Mouse (Mus musculus) hindbrain, postnatal 0 days (tissue): ENCODE measurements around the gene Itga6. TPM values are rescaled to one million over a fixed set of nuclear protein-coding genes. Genes with fewer than 3 reads are reported as not detected.

Experiments used
- ATAC-seq: fragments of 200-750 bp; cut with Nextera tagmentation; 2 replicates; pipeline ENCODE4 v1.8.0; 2017; ENCODE audit warnings: mild to moderate bottlenecking, moderate TSS enrichment, moderate library complexity
- DNase-seq: peaks from one replicate; pipeline ENCODE4 v3.0.0-alpha.2; 2015; ENCODE audit warnings: low spot score
- H3K27ac ChIP-seq: fragments of 300-500 bp; sonication (generic); 2 replicates; pipeline ENCODE4 v1.5.1; 2014; ENCODE audit warnings: mild to moderate bottlenecking
- H3K27me3 ChIP-seq: fragments of 300-500 bp; sonication (generic); 2 replicates; pipeline ENCODE4 v1.6.1; 2014; ENCODE audit warnings: low read length, mixed read lengths; ENCODE audit not compliant: insufficient read depth
- H3K36me3 ChIP-seq: fragments of 300-500 bp; sonication (generic); 2 replicates; pipeline ENCODE4 v1.6.1; 2014; ENCODE audit warnings: low read length, mixed read lengths; ENCODE audit not compliant: insufficient read depth
- H3K4me1 ChIP-seq: fragments of 300-500 bp; sonication (generic); 2 replicates; pipeline ENCODE4 v1.6.1; 2014; ENCODE audit warnings: antibody characterized with exemption, low read length, mixed read lengths; ENCODE audit not compliant: insufficient read depth
- H3K4me2 ChIP-seq: fragments of 300-500 bp; sonication (generic); 2 replicates; pipeline ENCODE4 v1.6.1; 2014; ENCODE audit warnings: low read depth, mild to moderate bottlenecking, low read length, moderate library complexity, mixed read lengths
- H3K4me3 ChIP-seq: fragments of 300-500 bp; sonication (generic); 2 replicates; pipeline ENCODE4 v1.5.1; 2014; ENCODE audit warnings: low read length
- H3K9ac ChIP-seq: fragments of 300-500 bp; sonication (generic); replicated peaks from 2 replicates; pipeline ENCODE4 v1.6.1; 2014; ENCODE audit warnings: mild to moderate bottlenecking, low read length, moderate library complexity, mixed read lengths
- H3K9me3 ChIP-seq: fragments of 300-500 bp; sonication (generic); 2 replicates; pipeline ENCODE4 v1.6.1; 2016; ENCODE audit warnings: low read length, mixed read lengths
- CTCF ChIP-seq: IDR thresholded peaks from 2 replicates; pipeline ENCODE4 v1.5.1; 2016; ENCODE audit warnings: antibody characterized with exemption, control low read depth, low read depth
- WGBS: fragments of 180-500 bp; shearing (Covaris S2); extraction: QIAGEN DNeasy Blood & Tissue Kit; methylation state at CpG from one replicate; pipeline ENCODE4 v1.1.7; 2014; 5-methylcytosine and 5-hydroxymethylcytosine counted together
- polyA plus RNA-seq: library from polyadenylated mRNA; unstranded; fragments of >200 nt; fragmentation: Nextera tagmentation; extraction: Ambion mirVana; gene quantifications from 2 replicates; pipeline ENCODE4 v1.2.1, GENCODE M21; 2015
- total RNA-seq: library from RNA; depleted of rRNA; stranded (reverse); fragments of >200 nt; gene quantifications from 2 replicates; pipeline ENCODE4 v1.2.3, GENCODE M21; 2014

Itga6 gene
- total and polyA plus RNA-seq, 2 experiments from 2014 or later = 20.0 to 46.7 TPM

- ATAC-seq (no peak), DNase-seq (no peak)
- Histone ChIP-seq H3K36me3 (no peaks in the 10 kb centered on the region), H3K9ac (no peak overlapping the region), H3K4me3 (no peak overlapping the region), H3K4me2 (no peak overlapping the region), H3K4me1 (peaks cover 3% of the 10 kb centered on the region; the same call in 1 of the 2 replicates), H3K27ac (no peak overlapping the region), H3K27me3 (no peaks in the 10 kb centered on the region), H3K9me3 (no peaks in the 10 kb centered on the region)
- WGBS = 83% methylated on average over 6 of the region's 6 CpGs
- TF ChIP-seq CTCF = no peak
These were observed 55.4 kb downstream of the Itga6 start for GRCm38 (mm10) chr2:71800798-71801197.

DNA sequence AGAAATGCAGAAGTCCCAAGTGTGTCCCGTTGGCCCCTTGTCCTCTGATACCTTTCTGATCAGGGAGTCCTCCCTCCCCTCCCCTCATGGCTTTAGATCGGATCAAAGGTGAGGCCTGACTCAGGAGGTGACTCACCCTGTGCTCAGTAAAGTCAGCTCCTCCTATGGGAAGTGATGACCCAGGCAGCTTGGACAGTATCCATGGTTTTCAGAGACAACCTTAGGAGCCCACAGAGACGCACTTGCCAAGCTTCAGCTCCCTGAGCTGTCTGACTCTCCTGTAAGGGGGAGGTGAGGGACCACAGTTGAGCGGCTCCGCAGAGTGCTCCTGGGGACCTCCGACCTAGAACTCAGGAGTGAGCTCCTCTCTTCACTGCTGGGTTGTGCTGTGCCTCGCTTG is 56.3 kb downstream of the Itga6 start:
- no peak for TF ChIP-seq CTCF
- no peak overlapping the region for H3K27ac ChIP-seq
- H3K4me3 ChIP-seq = no peak overlapping the region
- H3K4me2 ChIP-seq = no peak overlapping the region
- H3K36me3 ChIP-seq = no peaks in the 10 kb centered on the region
- no peak for DNase-seq
- H3K9me3 ChIP-seq = no peaks in the 10 kb centered on the region
- H3K4me1 ChIP-seq = peaks cover 3% of the 10 kb centered on the region; the same call in 1 of the 2 replicates
- ATAC-seq = no peak
- 66% methylated on average over 7 of the region's 7 CpGs for WGBS
- no peak overlapping the region for H3K9ac ChIP-seq
- H3K27me3 ChIP-seq = no peaks in the 10 kb centered on the region

- Histone ChIP-seq H3K4me3 (no peak overlapping the region), H3K36me3 (no peaks in the 10 kb centered on the region), H3K9ac (no peak overlapping the region), H3K27ac (no peak overlapping the region), H3K9me3 (no peaks in the 10 kb centered on the region), H3K4me1 (peaks cover 3% of the 10 kb centered on the region; the same call in 1 of the 2 replicates), H3K27me3 (no peaks in the 10 kb centered on the region), H3K4me2 (no peak overlapping the region)
- 82% methylated on average over 4 of the region's 4 CpGs for WGBS
- TF ChIP-seq CTCF = no peak
- DNase-seq (no peak), ATAC-seq (no peak)
These were observed 56.7 kb downstream of the Itga6 start for GRCm38 (mm10) chr2:71802131-71802530.

GRCm38 (mm10) chr2:71805120-71805519 is 59.7 kb downstream of the Itga6 start:
- Histone ChIP-seq H3K4me2 (no peak overlapping the region), H3K27ac (no peak overlapping the region), H3K27me3 (no peaks in the 10 kb centered on the region), H3K4me1 (peaks cover 3% of the 10 kb centered on the region; the same call in 1 of the 2 replicates), H3K9me3 (no peaks in the 10 kb centered on the region), H3K9ac (no peak overlapping the region), H3K36me3 (no peaks in the 10 kb centered on the region), H3K4me3 (no peak overlapping the region)
- no peak for TF ChIP-seq CTCF
- no peak for ATAC-seq
- 89% methylated on average over 7 of the region's 7 CpGs for WGBS
- DNase-seq = no peak

DNA sequence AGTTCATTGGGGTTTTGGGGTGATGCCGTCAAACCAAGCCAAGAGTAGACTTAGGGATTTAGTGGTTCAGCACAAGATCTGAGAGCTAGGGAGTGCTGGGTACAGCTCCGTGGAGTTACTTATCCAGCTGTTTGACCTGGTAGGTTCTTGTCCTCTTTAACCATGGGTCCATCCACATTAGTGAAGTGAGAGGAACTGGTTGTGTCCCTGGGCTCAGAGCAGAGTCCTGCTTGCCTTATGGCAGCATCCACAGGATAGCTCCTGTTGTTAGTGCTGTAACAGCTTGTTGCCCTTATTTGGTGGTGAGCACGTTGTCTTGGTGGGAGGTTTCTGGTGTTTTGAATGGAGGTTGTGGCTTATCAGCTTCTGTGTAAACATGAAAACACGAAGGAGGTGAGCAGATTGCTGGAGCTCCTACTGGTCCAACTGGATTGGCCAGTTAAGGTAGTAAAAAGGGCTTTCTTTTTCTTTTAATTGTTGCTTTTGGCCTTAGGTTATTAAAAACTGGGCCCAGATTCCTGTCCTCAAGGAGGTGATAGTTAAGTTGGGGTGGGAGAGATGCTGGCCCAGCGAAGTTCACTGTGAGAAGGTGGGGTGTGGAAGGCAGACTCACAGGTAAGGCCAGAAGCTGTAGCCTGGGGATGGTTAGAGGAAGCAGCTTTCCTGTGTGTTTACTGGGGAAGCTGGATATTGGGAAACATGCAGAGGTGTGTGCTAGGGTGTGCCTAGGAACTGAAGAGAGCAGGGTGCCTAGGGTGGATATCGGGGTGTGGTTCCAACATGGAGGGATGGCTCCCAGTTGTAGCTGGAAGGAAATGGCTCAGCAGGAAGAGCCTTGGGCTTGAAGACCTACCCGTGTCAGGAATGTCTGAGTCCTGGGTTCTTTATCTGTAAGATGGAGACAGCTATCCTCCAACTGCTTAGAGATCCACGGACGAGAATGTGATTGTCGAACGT is 60.5 kb downstream of the Itga6 start:
- Histone ChIP-seq H3K36me3 (no peaks in the 10 kb centered on the region), H3K9ac (no peak overlapping the region), H3K9me3 (no peaks in the 10 kb centered on the region), H3K27me3 (no peaks in the 10 kb centered on the region), H3K4me3 (no peak overlapping the region), H3K27ac (no peak overlapping the region), H3K4me1 (peaks cover 3% of the 10 kb centered on the region; the same call in 1 of the 2 replicates), H3K4me2 (no peak overlapping the region)
- 73% methylated on average over 11 of the region's 11 CpGs for WGBS
- DNase-seq (no peak), ATAC-seq (no peak)
- no peak for TF ChIP-seq CTCF

DNA sequence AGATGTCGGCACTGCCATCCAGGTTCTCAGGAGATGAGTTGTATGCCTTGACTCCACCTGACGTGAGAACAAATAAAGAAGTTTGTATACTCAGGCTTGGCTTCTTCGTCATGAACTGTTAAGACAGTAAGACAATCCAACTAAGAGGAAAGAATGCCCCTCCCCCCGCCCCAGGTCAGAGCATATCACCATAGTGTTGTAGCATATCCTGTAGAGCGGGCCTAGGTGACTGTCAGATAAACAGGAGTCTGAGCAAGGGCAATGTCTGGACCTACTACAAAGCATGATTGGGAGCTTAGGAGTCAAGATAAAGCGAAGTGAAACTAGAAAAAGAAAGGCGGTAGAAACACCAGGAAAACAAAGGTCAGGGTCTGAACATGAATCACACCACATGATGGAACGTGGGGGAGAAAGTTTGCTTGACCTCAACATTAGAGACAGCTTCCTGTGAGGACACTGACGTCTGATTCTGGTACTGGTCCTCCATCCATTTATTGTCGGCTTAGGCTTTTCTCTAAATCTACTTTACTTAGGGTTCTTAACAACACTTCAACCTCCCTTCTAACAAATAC is 64.0 kb downstream of the Itga6 start:
- no peak overlapping the region for H3K4me2 ChIP-seq
- no peak overlapping the region for H3K27ac ChIP-seq
- H3K27me3 ChIP-seq = no peaks in the 10 kb centered on the region
- no peaks in the 10 kb centered on the region for H3K9me3 ChIP-seq
- DNase-seq (no peak), ATAC-seq (no peak)
- H3K4me1 ChIP-seq = peaks cover 7% of the 10 kb centered on the region; the same call in 1 of the 2 replicates
- no peaks in the 10 kb centered on the region for H3K36me3 ChIP-seq
- no peak overlapping the region for H3K4me3 ChIP-seq
- WGBS = 93% methylated on average over 10 of the region's 10 CpGs
- TF ChIP-seq CTCF = no peak
- H3K9ac ChIP-seq = no peak overlapping the region

GRCm38 (mm10) chr2:71810010-71810409 is 64.6 kb downstream of the Itga6 start:
- ATAC-seq = no peak
- H3K9me3 ChIP-seq = no peaks in the 10 kb centered on the region
- H3K4me1 ChIP-seq = peaks cover 7% of the 10 kb centered on the region; the same call in 1 of the 2 replicates
- no peak overlapping the region for H3K27ac ChIP-seq
- H3K9ac ChIP-seq = no peak overlapping the region
- no peak for TF ChIP-seq CTCF
- no peaks in the 10 kb centered on the region for H3K27me3 ChIP-seq
- H3K4me3 ChIP-seq = no peak overlapping the region
- no peak overlapping the region for H3K4me2 ChIP-seq
- no peaks in the 10 kb centered on the region for H3K36me3 ChIP-seq
- WGBS = 92% methylated on average over 11 of the region's 11 CpGs
- DNase-seq = no peak
